Mouse (Mus musculus) intestine, embryonic 15.5 days (tissue): ENCODE measurements around the gene Smim27. TPM values are rescaled to one million over a fixed set of nuclear protein-coding genes. Genes with fewer than 3 reads are reported as not detected.
"Not testable (repeated sequence)": the region's sequence is repeated elsewhere in the genome, so short reads cannot be mapped to it uniquely, and the experiment has no call there.

Experiments used
- ATAC-seq: fragments of 200-750 bp; cut with Nextera tagmentation; 2 replicates; pipeline ENCODE4 v1.8.0; 2017; ENCODE audit warnings: moderate TSS enrichment, moderate library complexity
- H3K27ac ChIP-seq: fragments of 300-500 bp; sonication (generic); 2 replicates; pipeline ENCODE4 v1.5.1; 2015; ENCODE audit warnings: mild to moderate bottlenecking, inconsistent platforms
- H3K27me3 ChIP-seq: fragments of 300-500 bp; sonication (generic); replicated peaks from 2 replicates; pipeline ENCODE4 v1.6.1; 2015; ENCODE audit warnings: inconsistent platforms
- H3K36me3 ChIP-seq: fragments of 300-500 bp; sonication (generic); 2 replicates; pipeline ENCODE4 v1.6.1; 2015; ENCODE audit warnings: inconsistent platforms
- H3K4me1 ChIP-seq: fragments of 300-500 bp; sonication (generic); replicated peaks from 2 replicates; pipeline ENCODE4 v1.6.1; 2015; ENCODE audit warnings: inconsistent platforms
- H3K4me2 ChIP-seq: fragments of 300-500 bp; sonication (generic); replicated peaks from 2 replicates; pipeline ENCODE4 v1.6.1; 2015; ENCODE audit warnings: mild to moderate bottlenecking, inconsistent platforms
- H3K4me3 ChIP-seq: fragments of 300-500 bp; sonication (generic); replicated peaks from 2 replicates; pipeline ENCODE4 v1.5.1; 2015; ENCODE audit warnings: inconsistent platforms
- H3K9ac ChIP-seq: fragments of 300-500 bp; sonication (generic); 2 replicates; pipeline ENCODE4 v1.6.1; 2015; ENCODE audit warnings: inconsistent platforms
- H3K9me3 ChIP-seq: fragments of 300-500 bp; sonication (generic); 2 replicates; pipeline ENCODE4 v1.6.1; 2016; ENCODE audit warnings: inconsistent platforms
- WGBS: fragments of 180-500 bp; shearing (Covaris S2); methylation state at CpG from one replicate; pipeline ENCODE4 v1.1.7; 2015; 5-methylcytosine and 5-hydroxymethylcytosine counted together
- polyA plus RNA-seq: library from polyadenylated mRNA; unstranded; fragments of >200 nt; fragmentation: Nextera tagmentation; extraction: Ambion mirVana; gene quantifications from 2 replicates; pipeline ENCODE4 v1.2.1, GENCODE M21; 2015

Smim27 gene
- polyA plus RNA-seq, 1 experiment from 2014 or later: 42.0 TPM

DNA sequence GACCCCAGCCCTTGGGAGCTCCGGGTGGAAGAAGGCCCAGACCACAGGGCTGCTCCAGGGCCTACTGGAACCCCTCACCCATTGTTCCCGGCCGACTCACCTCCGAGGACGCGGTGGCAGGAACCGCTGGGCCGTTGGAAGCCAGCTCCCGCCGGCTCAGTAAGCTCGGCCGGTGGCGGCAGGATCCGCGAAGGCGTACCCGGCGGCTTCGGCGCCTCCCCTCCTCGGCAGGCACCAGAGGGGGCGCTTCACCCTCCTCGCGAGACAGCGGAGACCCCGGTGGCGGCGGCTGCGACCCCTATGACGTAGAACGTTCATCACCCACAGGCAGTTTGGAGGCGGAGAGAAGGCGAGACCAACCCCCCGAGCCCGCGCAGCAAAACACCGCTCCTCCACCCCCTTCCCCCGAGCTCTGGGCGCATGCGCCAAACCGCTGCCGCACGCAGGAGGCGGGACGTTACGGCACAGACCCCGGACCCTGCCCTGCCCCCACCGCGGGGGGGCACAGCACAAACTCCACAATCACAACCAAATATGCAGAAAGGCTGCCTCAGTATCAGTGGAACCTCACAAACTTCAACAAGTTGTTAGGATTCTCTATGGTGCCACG, 1.1 kb upstream of the Smim27 start:
- H3K9me3 ChIP-seq: no peaks in the 10 kb centered on the region
- peak overlapping the region; percentile 99 for H3K27ac ChIP-seq
- H3K27me3 ChIP-seq: no peaks in the 10 kb centered on the region
- WGBS: under 1% methylated on average over 50 of the region's 50 CpGs
- no peaks in the 10 kb centered on the region for H3K36me3 ChIP-seq
- ATAC-seq: peak; percentile 78
- H3K4me2 ChIP-seq: peak overlapping the region; percentile 90
- peak overlapping the region; percentile 93 for H3K9ac ChIP-seq
- H3K4me3 ChIP-seq: peak overlapping the region; percentile 69
- H3K4me1 ChIP-seq: peaks cover 10% of the 10 kb centered on the region

GRCm38 (mm10) chr4:40268835-40269234, 544 bp upstream of the Smim27 start:
- Histone ChIP-seq H3K9ac (peak overlapping the region; percentile 93), H3K9me3 (no peaks in the 10 kb centered on the region), H3K4me2 (peak overlapping the region; percentile 90), H3K27me3 (no peaks in the 10 kb centered on the region), H3K36me3 (no peaks in the 10 kb centered on the region), H3K4me1 (peaks cover 10% of the 10 kb centered on the region), H3K4me3 (peak overlapping the region; percentile 69), H3K27ac (peak overlapping the region; percentile 99)
- peak; percentile 5 for ATAC-seq
- under 1% methylated on average over 16 of the region's 16 CpGs for WGBS

DNA sequence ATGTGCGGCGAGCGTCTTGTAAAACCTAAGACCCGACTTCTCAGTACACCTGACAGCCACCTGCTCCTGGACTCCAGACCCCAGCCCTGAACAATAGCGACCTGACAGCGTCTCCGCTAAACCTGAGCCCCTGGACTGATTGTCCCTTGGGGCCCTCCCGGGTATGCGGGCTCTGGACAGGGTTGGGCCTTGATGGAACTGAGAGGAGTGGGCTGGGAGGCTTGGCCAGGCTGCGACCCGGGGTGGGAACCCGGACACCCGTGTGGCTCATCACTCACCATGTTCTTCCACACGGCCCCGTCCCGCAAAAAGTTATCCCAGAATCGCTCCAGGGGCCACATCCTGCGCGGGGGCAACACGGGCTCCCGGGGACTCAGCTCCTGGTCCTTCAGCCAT, 9.5 kb downstream of the Smim27 start:
- Histone ChIP-seq H3K4me3 (peak overlapping the region; percentile 72), H3K27ac (peak overlapping the region; percentile 51; the same call in 1 of the 2 replicates), H3K4me2 (peak overlapping the region; percentile 60), H3K9ac (peak overlapping the region; percentile 75), H3K9me3 (no peaks in the 10 kb centered on the region), H3K27me3 (no peaks in the 10 kb centered on the region), H3K36me3 (0 out of 2 replicates have a peak, but pooled peaks cover 7% of the 10 kb centered on the region), H3K4me1 (peaks cover 4% of the 10 kb centered on the region; the same call in 1 of the 2 replicates)
- ATAC-seq: peak; percentile 74
- under 1% methylated on average over 21 of the region's 21 CpGs for WGBS

DNA sequence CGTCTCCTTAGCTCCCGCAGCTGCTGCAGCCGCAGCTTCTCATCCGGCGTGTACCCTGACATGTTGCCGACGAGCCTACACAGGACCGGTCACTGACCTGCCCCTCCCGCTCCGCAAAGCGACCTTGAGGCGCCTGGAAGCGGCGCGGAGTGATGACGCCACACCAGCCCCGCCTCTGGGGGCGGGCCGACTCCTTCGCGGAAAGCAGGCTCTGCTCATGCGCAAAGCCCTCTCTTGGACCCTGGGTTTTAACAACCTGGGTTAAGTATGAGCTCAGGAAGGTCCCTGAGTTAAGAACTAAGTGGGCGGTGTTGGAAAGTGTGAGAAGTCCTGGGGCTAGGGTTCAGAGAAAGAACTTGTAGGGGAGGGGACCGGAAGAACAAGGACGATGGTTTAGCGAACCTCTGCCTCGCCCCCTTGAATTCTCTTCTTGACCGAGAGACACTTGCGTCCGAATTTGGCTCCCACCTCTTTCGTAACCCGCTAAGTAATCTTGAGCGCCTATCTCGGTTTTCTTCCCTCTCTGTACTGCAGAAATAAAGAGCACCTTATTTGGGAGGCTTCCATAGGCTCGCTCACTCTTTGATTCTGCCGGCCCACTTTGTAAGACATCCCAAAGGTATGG, 10.0 kb downstream of the Smim27 start, which contains the start of gene Ndufb6:
Gene Ndufb6, minus strand, starts transcription at position 146 of the 625 bp plus-strand sequence.
- Histone ChIP-seq H3K36me3 (0 out of 2 replicates have a peak, but pooled peaks cover 7% of the 10 kb centered on the region), H3K9ac (peak within 1 kb of the TSS; percentile 75), H3K4me2 (peak within 1 kb of the TSS; percentile 60), H3K9me3 (no peaks in the 10 kb centered on the region), H3K27ac (peak within 1 kb of the TSS; percentile 82), H3K27me3 (no peaks in the 10 kb centered on the region), H3K4me1 (peaks cover 4% of the 10 kb centered on the region; the same call in 1 of the 2 replicates), H3K4me3 (peak within 1 kb of the TSS; percentile 72)
- ATAC-seq: peak; percentile 98
- under 1% methylated on average over 36 of the region's 36 CpGs for WGBS

DNA sequence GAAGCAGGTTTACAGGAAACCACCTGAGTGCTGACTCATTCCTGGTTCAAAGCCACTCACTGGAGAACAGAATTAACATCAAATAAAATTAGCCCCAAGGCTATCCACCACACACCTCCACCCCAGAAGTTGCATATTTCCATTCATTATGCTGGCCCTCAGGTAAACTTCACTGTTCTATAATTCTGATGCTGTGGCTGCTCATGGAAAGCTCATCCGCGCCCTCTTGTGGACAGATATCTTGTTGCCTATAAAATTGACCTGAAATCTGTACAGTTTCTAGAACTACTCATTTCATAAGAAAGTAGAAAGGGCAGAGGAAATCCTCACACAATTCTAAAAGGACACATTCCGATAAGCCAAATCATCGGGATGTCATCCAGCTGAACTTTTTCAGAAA, 16.2 kb downstream of the Smim27 start:
- no peak overlapping the region for H3K4me2 ChIP-seq
- no peak overlapping the region for H3K27ac ChIP-seq
- no peak for ATAC-seq
- no peaks in the 10 kb centered on the region for H3K27me3 ChIP-seq
- no peaks in the 10 kb centered on the region for H3K4me1 ChIP-seq
- no peaks in the 10 kb centered on the region for H3K36me3 ChIP-seq
- WGBS: 16% methylated on average over 4 of the region's 4 CpGs
- no peaks in the 10 kb centered on the region for H3K9me3 ChIP-seq
- no peak overlapping the region for H3K9ac ChIP-seq
- no peak overlapping the region for H3K4me3 ChIP-seq

DNA sequence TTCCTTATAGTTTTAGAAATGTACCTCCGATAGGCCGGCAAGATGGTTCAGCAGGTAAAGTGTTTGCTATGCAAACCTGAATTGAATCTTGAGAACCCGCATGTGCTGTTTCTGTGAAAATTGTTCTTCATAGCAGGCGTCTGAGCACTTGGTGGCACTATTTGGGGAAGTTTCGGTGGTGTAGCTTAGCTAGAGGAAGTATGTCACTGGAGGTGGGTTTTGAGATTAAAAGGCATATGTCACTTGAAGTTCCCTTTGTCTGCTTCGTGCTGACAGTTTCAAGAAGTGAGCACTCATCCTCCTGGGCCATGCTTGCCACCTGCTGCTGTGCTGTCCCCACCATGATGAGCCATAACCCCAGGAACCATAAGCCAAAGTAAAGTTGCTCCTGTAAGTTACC, 18.0 kb downstream of the Smim27 start:
- H3K4me3 ChIP-seq: no peak overlapping the region

GRCm38 (mm10) chr4:40289046-40289445, 19.7 kb downstream of the Smim27 start:
- no peak for ATAC-seq
- WGBS: 87% methylated on average over 2 of the region's 2 CpGs

More for the DNA sequence above, 18.0 kb downstream of the Smim27 start:
- Histone ChIP-seq H3K27ac (no peak overlapping the region), H3K9ac (no peak overlapping the region), H3K27me3 (no peaks in the 10 kb centered on the region), H3K4me1 (no peaks in the 10 kb centered on the region), H3K36me3 (no peaks in the 10 kb centered on the region), H3K9me3 (no peaks in the 10 kb centered on the region), H3K4me2 (no peak overlapping the region)
- 73% methylated on average over 6 of the region's 6 CpGs for WGBS
- no peak for ATAC-seq

GRCm38 (mm10) chr4:40291511-40291910, 22.1 kb downstream of the Smim27 start:
- ATAC-seq, H3K27me3 ChIP-seq, H3K27ac ChIP-seq, H3K4me2 ChIP-seq, H3K9me3 ChIP-seq, H3K36me3 ChIP-seq, H3K4me3 ChIP-seq, H3K9ac ChIP-seq, H3K4me1 ChIP-seq: not testable (repeated sequence)
- 93% methylated on average over 11 of the region's 11 CpGs for WGBS

More at GRCm38 (mm10) chr4:40289046-40289445, 19.7 kb downstream of the Smim27 start:
- H3K4me3 ChIP-seq: no peak overlapping the region
- no peaks in the 10 kb centered on the region for H3K4me1 ChIP-seq
- no peak overlapping the region for H3K4me2 ChIP-seq
- no peak overlapping the region for H3K9ac ChIP-seq
- no peaks in the 10 kb centered on the region for H3K27me3 ChIP-seq
- H3K36me3 ChIP-seq: no peaks in the 10 kb centered on the region
- no peaks in the 10 kb centered on the region for H3K9me3 ChIP-seq
- H3K27ac ChIP-seq: no peak overlapping the region

DNA sequence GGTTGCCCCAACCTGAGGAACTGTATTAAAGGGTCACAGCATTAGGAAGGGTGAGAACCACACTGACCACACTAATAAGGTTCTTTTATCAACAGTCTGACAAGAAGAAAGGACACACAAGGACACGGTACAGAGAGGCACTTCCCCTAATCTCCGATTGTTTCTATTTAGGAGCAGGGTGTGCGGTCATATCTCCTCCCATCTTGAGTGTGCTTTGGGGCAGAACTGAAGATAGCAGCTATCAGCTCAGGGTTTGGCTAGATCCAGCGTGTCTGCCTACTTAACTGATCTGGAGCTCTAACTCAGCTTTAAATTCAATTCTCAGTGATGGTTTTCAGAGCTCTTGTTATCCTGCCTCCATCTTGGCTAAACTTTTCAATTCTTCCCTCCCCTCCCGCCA, 29.8 kb downstream of the Smim27 start:
- no peak overlapping the region for H3K27ac ChIP-seq
- H3K9ac ChIP-seq: no peak overlapping the region
- H3K4me2 ChIP-seq: no peak overlapping the region
- 0 out of 2 replicates have a peak, but pooled peaks cover 2% of the 10 kb centered on the region for H3K4me1 ChIP-seq
- H3K27me3 ChIP-seq: no peaks in the 10 kb centered on the region
- no peaks in the 10 kb centered on the region for H3K36me3 ChIP-seq
- H3K4me3 ChIP-seq: no peak overlapping the region
- H3K9me3 ChIP-seq: no peaks in the 10 kb centered on the region
- WGBS: 70% methylated on average over 5 of the region's 5 CpGs
- no peak for ATAC-seq

GRCm38 (mm10) chr4:40301076-40301789, 31.9 kb downstream of the Smim27 start:
- no peak overlapping the region for H3K9ac ChIP-seq
- peak overlapping the region; percentile 15; the same call in 1 of the 2 replicates for H3K4me2 ChIP-seq
- no peaks in the 10 kb centered on the region for H3K9me3 ChIP-seq
- no peak overlapping the region for H3K4me3 ChIP-seq
- 11% methylated on average over 16 of the region's 16 CpGs for WGBS
- ATAC-seq: peak; percentile 70
- no peak overlapping the region for H3K27ac ChIP-seq
- no peaks in the 10 kb centered on the region for H3K36me3 ChIP-seq
- 0 out of 2 replicates have a peak, but pooled peaks cover 2% of the 10 kb centered on the region for H3K4me1 ChIP-seq
- H3K27me3 ChIP-seq: no peaks in the 10 kb centered on the region

- Histone ChIP-seq H3K27me3 (no peaks in the 10 kb centered on the region), H3K27ac (no peak overlapping the region), H3K9ac (no peak overlapping the region), H3K36me3 (no peaks in the 10 kb centered on the region), H3K9me3 (no peaks in the 10 kb centered on the region), H3K4me2 (no peak overlapping the region), H3K4me1 (0 out of 2 replicates have a peak, but pooled peaks cover 2% of the 10 kb centered on the region), H3K4me3 (no peak overlapping the region)
- 79% methylated on average over 10 of the region's 10 CpGs for WGBS
- ATAC-seq: no peak
These were observed 33.2 kb downstream of the Smim27 start for GRCm38 (mm10) chr4:40302445-40303125.

- no peak overlapping the region for H3K4me2 ChIP-seq
- no peak overlapping the region for H3K4me3 ChIP-seq
- no peak for ATAC-seq
- no peaks in the 10 kb centered on the region for H3K36me3 ChIP-seq
- H3K27me3 ChIP-seq: no peaks in the 10 kb centered on the region
- H3K9me3 ChIP-seq: no peaks in the 10 kb centered on the region
- H3K9ac ChIP-seq: no peak overlapping the region
- H3K27ac ChIP-seq: no peak overlapping the region
- no peaks in the 10 kb centered on the region for H3K4me1 ChIP-seq
These were observed 40.3 kb downstream of the Smim27 start for GRCm38 (mm10) chr4:40309682-40310081.
